Mouse (Mus musculus) frontal cortex, postnatal 36 days (tissue): Measurements from ENCODE around the gene Golga4.
A peak's percentile ranks its signal among the peaks of the same experiment; 100 is the strongest.

ENCODE experiments used
- DNase-seq, 2 experiments: peaks; one replicate each; pipeline ENCODE4 v3.0.0; 2022; ENCODE audit warnings: low spot score in 2 of 2

Golga4 gene

DNA sequence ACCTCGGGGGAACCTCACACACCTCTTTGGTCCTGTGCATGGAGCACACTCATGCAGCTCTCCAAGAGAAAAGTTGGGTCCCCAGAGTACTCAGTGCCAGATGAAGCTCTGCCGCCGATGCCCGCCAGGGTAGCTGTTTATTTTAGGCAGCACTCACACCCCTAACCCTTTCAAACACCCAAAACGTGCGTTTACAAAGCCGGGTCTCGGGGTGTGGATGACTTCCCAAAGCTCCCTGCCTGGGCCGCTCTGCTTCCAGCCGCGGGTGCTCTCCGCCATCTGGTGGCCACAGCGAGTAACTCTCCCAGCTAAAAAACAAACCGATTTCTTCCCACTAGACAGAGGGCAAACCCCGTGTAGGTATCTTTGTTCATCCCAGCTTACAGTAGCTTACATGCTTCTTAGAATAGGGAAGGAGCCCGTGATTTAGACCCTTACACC lies 16.5 kb upstream of the Golga4 start:
- DNase-seq, result peak; percentile 64 to 69

DNA sequence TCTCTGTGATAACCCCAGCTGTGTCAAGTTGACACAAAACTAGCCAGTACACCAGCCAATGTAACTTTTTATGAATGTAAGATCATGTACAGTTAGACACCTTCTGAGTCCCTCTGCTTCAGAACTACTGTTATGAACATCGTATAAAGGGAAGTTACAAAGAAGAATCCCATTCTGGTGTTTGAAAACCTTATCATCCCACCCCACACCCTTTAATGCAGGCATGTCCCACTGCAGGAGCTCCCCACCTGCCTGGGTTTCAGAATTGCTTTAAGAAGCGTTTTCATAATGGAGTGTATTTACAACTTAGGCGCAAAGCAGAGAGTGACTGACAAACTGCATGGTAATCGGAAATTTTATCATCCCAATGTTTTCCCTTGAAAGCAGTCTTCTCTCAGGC lies 14.9 kb upstream of the Golga4 start:
- DNase-seq, result no peak

DNA sequence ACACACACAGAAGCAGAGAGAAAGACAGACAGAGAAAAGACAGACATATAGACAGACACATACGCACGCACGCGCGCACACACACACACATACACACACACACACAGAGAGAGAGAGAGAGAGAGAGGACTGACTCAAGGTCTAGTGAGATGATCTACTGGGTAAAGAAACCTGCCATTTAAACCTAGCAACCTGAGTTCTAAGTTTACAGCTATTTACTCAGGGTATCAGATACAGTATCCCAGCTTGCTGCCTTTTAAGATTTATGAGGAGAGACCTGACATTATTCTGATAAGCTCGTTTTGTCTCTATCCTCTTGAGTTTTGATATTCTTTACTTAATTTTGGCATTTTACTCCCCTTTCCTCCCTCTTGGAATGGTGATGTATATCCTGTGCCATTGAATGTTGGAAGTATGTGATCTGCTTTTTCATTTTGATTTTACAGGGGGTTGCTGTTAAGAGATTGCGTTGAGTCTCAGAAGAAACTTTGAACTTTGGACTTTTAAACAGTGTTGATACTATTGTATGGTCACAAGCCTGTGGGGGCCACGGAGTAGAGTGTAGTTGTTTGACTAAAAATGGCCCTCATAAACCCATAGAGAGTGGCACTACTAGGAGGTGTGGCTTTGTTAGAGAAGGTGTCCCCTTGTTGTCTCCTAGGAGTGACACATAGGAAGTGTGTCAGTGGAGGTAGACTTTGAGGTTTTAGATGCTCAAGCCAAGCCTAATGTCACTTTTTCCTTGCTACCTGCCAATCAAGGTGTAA lies 13.0 kb upstream of the Golga4 start:
- no peak for DNase-seq

DNA sequence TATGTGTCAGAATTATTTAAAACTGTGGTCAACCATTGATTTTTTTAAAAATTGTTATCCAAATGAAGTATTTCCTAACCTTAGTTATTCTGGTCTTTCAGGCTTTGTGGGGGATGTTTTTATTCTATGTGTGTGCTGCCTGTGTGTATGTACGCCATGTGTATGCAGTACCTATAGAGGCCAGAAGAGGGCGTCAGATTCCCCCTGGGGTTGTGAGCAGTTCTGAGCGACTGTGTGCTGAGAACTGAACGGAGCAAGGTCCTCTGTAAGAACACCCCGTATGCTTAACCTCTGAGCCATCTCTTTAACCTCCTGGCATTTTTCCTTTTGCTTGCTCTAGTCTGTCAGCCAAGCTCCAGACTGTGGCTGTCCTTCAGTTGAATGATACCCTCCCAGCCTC lies 12.0 kb upstream of the Golga4 start:
- DNase-seq, result no peak

DNA sequence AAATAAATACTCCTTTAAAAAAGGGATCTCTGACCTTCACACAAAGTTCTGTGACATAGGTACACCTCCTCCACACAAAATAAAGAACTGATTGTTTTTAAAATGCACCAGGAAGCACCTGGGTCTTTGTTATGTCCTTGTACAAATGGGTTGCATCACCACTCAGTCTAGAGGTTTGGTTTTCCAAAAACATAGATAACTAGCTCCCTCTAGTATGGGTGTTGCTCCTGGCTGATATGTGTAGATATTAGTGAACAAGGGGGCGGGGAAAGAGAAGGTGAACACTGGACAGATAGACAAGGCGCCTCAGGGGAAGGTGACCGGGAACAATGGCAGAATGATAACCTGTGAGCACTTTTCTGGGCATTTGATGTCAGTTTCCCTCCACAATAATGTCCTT lies 10.1 kb upstream of the Golga4 start:
- no peak for DNase-seq

DNA sequence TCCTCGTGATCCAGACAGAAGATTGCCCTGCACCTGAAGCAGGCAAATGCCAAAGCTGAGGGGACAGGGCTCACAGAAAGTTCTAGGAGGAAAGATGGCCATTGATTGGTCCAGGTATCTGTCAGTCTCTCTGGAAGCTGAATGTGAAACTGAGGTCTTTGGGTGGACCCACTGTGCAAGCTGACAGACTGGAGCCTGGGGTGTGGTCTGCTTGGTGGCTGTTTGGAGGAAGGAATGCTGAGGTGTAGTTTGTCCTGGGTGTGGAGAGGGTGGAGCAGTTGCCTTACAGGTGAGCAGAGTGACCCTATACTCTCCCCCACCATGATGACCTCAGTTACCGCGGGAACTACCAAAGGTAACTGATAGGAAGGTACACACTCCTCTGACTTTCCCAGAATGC lies 9.1 kb upstream of the Golga4 start:
- DNase-seq, result no peak

DNA sequence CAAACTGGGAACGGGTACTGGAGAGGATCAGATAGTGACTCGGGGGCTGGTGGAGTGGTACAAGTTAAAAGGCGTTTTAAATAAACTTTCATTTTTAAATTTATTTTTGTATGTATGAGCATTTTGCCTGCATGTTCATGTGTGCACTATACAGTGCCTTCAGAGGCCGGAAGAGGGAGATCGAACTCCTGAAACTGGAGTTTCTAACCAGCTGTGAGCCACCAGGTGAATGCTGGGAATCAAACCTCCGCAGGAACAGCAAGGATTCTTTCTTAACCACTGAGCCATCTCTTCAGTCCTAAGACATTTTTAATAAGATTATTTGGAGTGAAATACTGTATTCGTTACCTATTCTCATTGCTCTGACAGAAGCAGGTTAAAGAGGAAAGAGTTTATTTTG lies 8.0 kb upstream of the Golga4 start:
- DNase-seq, result no peak

DNA sequence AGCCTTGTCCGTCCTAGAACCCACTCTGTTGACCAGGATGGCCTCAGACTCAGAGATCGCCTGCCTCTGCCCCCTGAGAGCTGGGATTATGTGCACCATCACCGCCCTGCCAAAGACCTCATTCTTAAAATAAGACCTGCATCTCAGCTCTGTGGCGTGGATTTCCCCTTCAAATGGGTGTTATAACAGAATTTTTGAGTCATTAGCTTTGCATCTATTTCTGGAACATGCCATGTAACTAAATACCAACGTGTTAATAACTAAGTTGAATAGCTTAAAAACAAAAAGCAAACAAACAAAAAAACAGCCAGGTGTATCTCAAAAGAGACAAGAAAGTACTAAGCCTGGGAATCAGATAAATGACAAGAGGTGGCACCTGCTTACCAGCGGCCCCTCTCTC lies 5.1 kb upstream of the Golga4 start:
- no peak for DNase-seq

DNA sequence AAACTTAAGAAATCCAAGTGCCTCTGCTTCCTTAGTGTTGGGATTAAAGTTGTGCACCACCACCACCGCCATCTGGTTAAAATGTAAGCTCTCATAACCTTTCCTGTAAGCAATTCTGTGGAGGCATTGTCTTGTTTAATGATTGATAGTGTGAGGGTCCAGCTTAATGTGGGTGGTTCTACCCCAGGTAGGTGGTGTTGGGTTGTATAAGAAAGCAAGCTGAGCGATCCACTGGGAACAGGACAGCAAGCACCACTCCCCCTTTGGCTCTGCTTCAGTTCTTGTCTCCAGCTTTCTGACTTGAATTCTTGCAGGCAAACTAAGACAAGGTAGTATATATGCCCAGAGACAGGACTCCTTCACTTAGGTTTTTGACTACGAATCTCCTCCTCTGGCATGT lies 1.4 kb upstream of the Golga4 start:
- DNase-seq, result no peak

DNA sequence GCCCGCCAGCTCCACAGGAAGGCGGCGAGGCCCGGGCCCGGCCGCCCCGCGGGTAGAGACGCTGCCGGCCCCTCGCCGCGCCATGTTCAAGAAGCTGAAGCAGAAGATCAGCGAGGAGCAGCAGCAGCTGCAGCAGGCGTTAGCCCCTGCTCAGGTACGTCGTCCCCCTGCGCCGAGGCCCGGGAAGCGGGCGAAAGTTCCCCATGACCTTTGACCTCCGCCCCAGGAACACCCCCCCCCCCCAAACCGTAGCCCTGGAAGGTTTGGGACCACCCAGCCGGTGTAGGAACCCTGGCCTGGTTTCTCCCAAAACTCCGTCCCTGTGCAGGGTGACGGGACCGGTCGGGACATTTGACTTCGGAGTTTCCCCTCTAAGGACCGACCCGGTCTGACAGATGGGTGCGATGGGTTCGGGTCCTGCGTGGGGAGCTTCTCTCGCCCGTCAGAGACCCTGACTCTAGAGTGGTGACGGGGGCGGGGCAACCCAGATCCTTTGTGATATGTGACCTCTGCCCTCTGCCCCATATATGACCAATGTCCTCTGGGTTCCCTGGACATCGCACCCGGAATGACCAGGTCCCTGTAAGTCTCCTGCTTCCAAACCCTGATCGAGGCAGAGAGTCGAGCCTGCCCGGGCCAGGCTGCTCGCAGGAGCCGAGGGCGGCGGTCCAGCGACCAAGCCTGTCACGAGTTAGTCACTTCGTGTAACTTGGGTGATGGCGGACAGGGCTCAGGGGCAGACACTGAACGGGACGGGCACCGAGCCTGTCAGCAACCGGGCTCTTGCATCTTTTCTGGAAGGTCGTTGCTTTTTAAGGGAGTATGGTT lies 551 bp downstream of the Golga4 start:
- DNase-seq, result peak in 1 of 2 experiments; percentile 7

DNA sequence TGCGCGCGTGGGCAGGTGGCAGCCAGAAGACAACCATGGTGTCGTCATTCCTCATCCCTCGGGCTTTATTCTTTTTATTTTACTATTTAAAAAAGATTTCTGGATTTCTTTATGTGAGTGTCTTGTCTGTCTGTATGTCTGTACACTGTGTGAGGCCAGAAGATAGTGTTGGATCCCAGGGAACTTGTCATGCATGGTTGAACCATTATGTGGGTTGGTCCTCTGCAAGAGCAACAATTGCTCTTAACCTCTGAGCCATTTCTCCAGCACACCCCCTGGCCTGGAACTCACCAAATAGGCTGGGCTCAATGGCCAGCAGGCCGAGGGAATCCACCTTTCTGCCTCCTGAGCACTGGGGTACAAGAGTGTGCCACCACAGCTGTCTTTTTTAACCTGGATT lies 1.5 kb downstream of the Golga4 start:
- no peak for DNase-seq

DNA sequence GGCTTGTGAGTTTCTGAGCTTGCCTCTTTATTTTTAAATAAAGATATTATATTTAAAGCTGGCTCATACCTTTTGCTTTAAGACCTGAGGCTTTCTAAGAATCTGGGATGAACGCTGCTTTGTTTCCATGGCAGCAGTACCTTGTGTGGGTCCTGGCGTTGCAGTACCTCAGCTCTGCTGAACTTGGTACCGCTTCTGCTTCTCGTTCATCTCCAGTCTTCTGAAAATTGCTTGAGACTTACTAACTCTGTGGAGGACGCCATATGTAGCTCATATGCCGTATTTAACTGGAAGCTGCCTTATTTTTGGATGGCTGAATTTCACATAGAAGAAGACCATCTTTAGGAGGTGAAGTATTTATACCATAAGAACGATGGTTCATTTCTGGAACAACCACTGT lies 2.5 kb downstream of the Golga4 start:
- DNase-seq, result no peak

DNA sequence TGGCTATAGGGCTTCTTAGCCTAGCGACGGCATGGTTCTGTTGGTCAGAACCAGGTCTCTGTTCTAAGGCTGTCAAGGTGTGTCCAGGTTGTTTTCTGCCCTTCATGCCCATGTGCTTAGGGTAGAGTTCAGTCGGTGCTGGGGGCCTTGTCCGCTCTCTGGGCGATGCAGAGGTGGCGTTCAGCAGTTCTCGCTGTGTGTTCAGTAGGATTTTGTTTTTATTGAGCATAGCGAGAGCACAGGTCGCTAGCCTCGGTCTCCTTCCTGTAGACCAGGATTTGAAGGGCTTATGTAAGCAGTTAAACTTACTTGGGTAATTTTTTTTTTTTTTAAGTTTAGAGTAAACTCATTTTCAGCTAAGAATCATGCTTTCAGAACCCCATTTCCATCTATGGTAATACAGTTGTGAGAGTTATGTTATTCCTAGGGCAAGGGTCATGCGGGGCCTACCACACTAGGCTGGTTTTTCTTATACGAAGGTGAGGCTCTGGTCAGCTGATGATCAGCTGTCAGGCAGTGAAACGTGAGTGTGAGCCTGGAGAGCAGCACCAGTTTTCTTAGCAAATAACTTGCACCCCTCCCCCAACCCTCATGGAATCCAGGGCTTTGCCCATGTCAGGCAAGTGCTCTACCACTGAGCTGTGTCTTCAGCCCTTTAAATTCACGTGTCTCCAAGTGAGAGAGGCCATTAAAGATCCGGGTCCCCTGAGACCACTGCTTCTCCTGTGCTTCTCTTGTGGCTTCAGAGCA lies 5.0 kb downstream of the Golga4 start:
- DNase-seq, result no peak

DNA sequence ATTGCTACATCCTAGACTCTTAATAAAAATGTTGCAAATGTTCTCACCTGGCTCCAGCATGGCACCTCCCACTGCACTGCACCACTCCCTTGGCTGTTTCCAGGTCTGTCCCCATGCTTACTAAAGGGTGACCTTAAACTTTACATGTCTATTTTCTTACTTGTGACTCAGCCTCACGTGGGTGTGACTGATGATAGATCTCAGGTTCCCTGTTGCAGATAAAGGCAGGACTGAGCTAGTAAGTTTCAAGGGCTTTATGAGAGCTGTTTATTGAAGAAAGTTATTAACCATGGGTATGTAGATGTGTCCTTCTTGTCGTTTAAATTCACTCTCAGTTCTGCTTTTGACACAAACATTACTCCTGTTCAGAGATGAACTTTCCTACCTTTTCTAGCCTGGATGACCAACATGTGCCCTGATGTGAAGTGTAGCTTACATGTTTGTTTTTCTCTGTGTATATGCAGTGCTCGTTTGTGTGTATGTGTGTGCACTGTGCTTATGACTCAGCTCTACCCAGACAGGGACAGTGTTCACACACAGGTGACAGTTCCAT lies 6.7 kb downstream of the Golga4 start:
- no peak for DNase-seq

DNA sequence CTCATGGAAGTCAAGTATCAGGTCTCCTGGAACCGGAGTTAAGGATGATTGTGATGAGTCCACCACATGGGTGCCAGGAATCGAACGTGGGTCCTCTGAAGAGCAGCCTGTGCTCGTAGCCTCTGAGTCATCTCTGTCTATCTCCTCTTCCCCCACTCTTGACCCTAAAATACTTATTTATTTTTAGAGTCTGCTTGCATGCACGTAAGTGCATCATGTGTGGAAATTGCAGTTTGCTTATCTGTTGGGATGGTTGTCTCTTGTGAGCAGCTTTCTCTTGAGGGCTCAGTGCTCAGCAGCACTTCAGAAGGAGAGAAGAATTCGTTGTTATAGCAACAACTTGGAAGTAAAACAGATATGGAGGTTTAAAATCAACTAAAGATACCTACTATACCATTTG lies 9.4 kb downstream of the Golga4 start:
- DNase-seq, result no peak

DNA sequence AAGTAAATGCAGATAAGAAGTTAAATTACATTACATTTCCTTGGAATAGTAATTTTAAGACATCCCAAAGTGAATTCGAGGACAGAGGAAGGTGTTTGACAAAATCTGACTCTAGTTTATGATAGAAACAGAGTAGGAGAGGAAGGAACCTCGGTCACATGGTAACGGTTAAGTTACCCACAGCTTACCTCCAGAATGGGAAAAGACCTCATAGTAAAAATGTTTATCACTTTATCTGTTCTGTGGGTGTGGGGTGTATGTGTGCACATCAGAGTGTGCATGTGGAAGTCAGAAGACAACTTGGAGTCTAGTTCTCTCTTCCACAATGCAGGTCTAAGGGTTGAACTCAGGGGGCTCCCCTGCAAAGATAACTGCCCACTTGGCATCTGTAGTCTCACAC lies 10.1 kb downstream of the Golga4 start:
- no peak for DNase-seq

DNA sequence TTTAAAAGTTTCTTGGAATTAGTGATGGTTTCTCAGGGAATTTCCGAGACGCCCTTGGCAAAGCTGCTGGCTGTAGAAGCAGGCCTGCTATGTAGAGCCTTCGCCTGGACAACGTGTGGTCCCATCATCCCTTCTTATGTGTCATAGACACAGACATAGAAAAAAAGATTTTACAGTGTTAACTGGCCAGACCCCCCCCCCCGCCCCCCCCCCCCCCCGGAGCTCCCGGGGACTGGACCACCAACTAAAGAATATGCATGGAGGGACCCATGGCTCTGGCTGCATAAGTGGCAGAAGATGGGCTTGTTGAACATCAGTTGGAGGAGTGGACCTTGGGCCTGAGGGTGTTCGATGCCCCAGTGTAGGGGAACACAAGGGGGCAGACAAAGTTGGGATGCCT lies 11.6 kb downstream of the Golga4 start:
- no peak for DNase-seq

DNA sequence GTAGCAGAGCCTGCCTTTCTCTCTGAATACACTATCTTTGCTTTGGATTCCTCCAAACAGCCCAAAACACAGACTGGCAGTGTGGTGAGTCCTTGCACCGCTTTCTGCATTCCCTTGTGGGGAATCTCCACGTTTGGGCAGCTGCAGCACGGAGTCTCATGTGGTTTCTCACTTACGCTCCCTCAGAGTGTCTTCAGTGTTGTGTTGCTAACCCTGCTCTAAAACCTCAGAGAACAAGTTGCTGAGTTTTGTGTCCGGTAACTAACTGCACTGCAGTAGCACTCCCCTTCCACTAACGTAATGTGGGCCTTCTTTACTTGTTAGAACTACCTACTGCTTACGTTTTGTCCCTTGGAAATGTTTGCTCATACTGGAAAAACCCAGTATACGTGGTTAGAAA lies 13.0 kb downstream of the Golga4 start:
- no peak for DNase-seq

DNA sequence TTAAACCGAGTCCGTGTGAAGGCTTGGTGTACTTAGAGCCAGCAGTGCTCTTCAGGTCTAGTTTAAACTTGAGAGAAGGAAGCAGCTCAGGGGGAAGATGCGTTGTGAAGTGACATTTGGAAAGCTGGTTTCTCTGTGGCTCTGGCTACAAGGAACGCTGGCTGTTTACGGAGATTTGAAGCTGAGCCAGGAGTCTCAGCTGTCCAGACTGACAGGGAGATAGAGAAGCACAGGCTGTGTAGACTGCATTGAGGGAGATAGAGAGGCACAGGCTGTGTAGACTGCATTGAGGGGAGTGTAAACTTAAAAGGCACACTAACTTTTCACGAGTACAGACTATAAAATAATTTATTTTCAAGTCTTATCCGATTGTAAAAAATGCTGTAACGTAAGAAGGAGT lies 13.9 kb downstream of the Golga4 start:
- no peak for DNase-seq

DNA sequence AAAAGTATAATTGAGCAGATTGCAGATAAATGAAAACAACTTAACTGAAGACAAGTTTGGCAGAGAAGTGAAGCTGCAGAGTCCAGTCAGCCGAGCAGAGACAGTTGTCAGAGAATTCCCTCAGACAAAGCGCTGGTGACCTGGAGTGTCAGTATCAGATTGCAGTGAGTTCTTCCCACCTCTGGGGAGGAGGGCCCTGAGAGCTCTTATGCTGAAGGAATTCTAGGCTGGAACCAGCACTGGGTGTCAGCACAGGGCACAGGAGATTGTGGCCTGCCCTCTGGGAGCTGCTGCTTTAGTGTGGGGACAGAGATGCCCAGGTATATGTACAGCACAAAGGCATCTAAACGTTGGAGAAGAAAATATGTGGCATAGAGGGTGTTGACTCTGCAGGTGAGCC lies 14.8 kb downstream of the Golga4 start:
- no peak for DNase-seq

DNA sequence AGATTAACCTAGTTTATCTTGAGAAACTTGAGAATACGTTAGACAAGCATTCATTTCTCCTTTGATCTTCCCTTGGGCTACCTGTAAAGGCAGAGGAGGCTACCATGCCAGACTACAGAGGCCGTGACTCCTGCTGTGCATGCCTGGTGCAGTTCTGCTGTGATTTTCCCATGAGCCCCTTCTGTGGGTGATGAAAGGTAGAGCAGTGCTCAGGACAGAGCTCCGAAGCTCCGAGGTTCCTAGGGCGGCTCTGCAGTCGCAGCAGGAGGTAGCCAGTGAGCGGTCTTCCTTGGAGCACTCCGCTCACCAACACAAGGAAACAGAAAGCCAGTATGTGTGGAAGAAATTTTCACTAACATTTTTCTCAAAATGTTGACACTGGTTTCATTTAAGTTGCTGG lies 15.6 kb downstream of the Golga4 start:
- DNase-seq, result no peak

DNA sequence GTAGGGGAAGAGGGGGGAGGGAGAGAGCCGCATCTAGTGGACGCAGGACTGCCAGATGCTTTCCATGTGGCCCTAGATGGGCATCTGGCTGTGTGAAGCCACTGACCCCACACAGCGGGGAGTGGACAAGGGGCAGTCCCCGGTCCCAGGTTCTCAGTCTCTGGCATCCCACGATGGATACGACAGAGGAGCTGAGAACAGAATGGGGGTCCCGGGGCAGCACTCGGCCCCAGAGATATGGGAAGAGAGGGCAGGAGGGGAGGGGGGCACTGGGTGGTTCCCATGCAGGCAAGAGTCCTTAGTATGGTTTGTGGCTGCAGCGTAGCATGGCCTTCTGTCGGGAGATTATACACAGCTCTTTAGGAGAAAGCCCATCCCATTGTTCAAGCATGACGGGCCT lies 17.7 kb downstream of the Golga4 start:
- no peak for DNase-seq
